Mouse (Mus musculus) stomach, postnatal 0 days (tissue): ENCODE data around the gene Ccdc36. TPM values are rescaled to one million over a fixed set of nuclear protein-coding genes. Genes with fewer than 3 reads are reported as not detected.

ENCODE experiments used
- ATAC-seq: fragments of 200-750 bp; cut with Nextera tagmentation; 2 replicates; pipeline ENCODE4 v1.8.0; 2017; ENCODE audit not compliant: low FRiP score, low TSS enrichment
- DNase-seq: peaks from one replicate; pipeline ENCODE4 v3.0.0-alpha.2; 2016; ENCODE audit warnings: low spot score
- H3K27ac ChIP-seq: fragments of 300-500 bp; sonication (generic); replicated peaks from 2 replicates; pipeline ENCODE4 v1.5.1; 2014; ENCODE audit warnings: mild to moderate bottlenecking, control low read depth
- H3K27me3 ChIP-seq: fragments of 300-500 bp; sonication (generic); 2 replicates; pipeline ENCODE4 v1.6.1; 2014; ENCODE audit warnings: low read length; ENCODE audit not compliant: control insufficient read depth, insufficient read depth
- H3K36me3 ChIP-seq: fragments of 300-500 bp; sonication (generic); 2 replicates; pipeline ENCODE4 v1.6.1; 2014; ENCODE audit warnings: low read length, mixed read lengths; ENCODE audit not compliant: control insufficient read depth, insufficient read depth
- H3K4me1 ChIP-seq: fragments of 300-500 bp; sonication (generic); replicated peaks from 2 replicates; pipeline ENCODE4 v1.6.1; 2014; ENCODE audit warnings: antibody characterized with exemption; ENCODE audit not compliant: control insufficient read depth, insufficient read depth
- H3K4me2 ChIP-seq: fragments of 300-500 bp; sonication (generic); replicated peaks from 2 replicates; pipeline ENCODE4 v1.6.1; 2014; ENCODE audit warnings: low read depth, mild to moderate bottlenecking, control low read depth, moderate library complexity
- H3K4me3 ChIP-seq: fragments of 300-500 bp; sonication (generic); 2 replicates; pipeline ENCODE4 v1.5.1; 2014; ENCODE audit warnings: low read depth, low read length, control low read depth
- H3K9ac ChIP-seq: fragments of 300-500 bp; sonication (generic); 2 replicates; pipeline ENCODE4 v1.6.1; 2014; ENCODE audit warnings: mild to moderate bottlenecking, low read length, control low read depth, mixed read lengths
- H3K9me3 ChIP-seq: fragments of 300-500 bp; sonication (generic); 2 replicates; pipeline ENCODE4 v1.6.1; 2016; ENCODE audit warnings: low read length; ENCODE audit not compliant: control insufficient read depth
- CTCF ChIP-seq: IDR thresholded peaks from 2 replicates; pipeline ENCODE4 v1.5.1; 2016; ENCODE audit warnings: antibody characterized with exemption, low read depth, mild to moderate bottlenecking, moderate library complexity
- EP300 ChIP-seq: optimal IDR thresholded peaks from 2 replicates; pipeline ENCODE3; 2016; ENCODE audit warnings: antibody characterized with exemption
- WGBS: fragments of 180-500 bp; shearing (Covaris S2); extraction: QIAGEN DNeasy Blood & Tissue Kit; methylation state at CpG from one replicate; pipeline ENCODE4 v1.1.7; 2014; 5-methylcytosine and 5-hydroxymethylcytosine counted together
- polyA plus RNA-seq: library from polyadenylated mRNA; unstranded; fragments of >200 nt; fragmentation: Nextera tagmentation; extraction: Ambion mirVana; gene quantifications from 2 replicates; pipeline ENCODE4 v1.2.1, GENCODE M21; 2015

Ccdc36 gene
- polyA plus RNA-seq, 1 experiment from 2014 or later: 0.41 TPM

DNA sequence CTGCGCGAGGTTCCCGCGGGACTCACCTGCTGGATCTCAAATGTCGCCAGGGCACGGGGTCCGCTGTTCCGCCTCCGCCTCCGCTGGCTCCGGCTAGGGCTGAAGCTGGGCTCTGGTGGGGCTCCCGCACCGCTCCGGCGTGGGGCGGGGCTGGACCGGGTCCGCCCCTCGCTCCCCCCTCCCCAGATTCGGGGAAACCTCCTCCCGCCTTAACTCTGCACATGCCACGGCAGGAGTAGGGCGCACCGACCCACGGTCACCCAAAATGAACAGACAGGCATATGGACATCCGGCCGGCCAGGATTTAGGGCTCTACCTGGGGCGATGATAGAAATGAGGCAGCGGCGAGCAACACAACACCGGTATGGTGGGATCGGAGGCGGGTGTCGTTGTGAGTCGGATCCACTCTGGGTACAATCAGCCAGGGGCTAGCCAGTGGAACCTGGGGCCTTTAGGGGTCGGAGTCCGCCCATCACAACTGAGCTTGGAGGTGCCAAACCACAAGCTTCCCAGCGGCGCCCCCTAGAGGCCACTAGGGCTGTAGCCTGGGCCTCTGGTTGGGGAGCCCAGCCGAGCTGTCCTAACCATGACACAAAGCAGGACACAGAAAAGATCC, 24.1 kb upstream of the Ccdc36 start:
- peak overlapping the region; percentile 81 for H3K27ac ChIP-seq
- peak overlapping the region; percentile 69 for H3K9ac ChIP-seq
- TF ChIP-seq EP300 (no peak), CTCF (peak; percentile 93)
- DNase-seq (peak; percentile 91), ATAC-seq (peak; percentile 84)
- H3K4me1 ChIP-seq: 0 out of 2 replicates have a peak, but pooled peaks cover 2% of the 10 kb centered on the region
- no peaks in the 10 kb centered on the region for H3K9me3 ChIP-seq
- H3K4me2 ChIP-seq: peak overlapping the region; percentile 90
- H3K27me3 ChIP-seq: no peaks in the 10 kb centered on the region
- under 1% methylated on average over 40 of the region's 40 CpGs for WGBS
- H3K36me3 ChIP-seq: no peaks in the 10 kb centered on the region
- H3K4me3 ChIP-seq: peak overlapping the region; percentile 61

DNA sequence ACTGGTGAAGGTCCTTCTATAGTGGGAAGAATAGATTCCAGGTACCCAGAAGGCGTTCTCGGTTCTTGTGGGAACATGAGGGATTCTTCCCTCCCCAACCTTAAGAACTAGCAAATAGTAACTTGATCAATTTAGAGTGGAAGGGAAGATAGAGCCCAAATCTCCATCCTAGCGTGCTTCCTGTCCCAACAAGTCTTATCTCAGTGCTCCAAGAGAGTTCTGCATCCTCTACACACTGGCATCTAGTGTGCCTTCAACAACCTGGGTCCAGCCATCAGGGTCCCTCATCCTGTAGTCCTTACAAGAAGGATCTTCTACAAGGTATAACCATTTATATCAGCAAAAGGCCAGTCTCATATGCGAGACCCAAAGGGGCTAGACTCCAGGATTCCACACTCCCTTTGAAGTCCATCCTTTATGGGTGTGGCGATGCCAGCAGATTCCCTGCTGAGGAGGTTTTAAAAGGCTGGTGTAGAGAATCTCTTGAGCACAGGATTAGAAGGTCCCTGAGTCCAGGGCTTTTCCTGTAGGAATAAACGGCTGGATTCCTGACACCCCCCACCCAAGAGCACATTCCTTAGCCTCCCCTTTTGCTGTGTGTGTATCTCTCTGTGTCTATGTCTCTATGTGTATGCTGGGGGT, 23.4 kb upstream of the Ccdc36 start:
- TF ChIP-seq EP300: no peak
- TF ChIP-seq CTCF: no peak
- H3K27ac ChIP-seq: peak overlapping the region; percentile 78; the same call in 1 of the 2 replicates
- peak overlapping the region; percentile 69 for H3K9ac ChIP-seq
- peak overlapping the region; percentile 90 for H3K4me2 ChIP-seq
- DNase-seq (no peak), ATAC-seq (no peak)
- 47% methylated on average over 6 of the region's 6 CpGs for WGBS
- peak overlapping the region; percentile 61 for H3K4me3 ChIP-seq
- H3K27me3 ChIP-seq: no peaks in the 10 kb centered on the region
- no peaks in the 10 kb centered on the region for H3K9me3 ChIP-seq
- 0 out of 2 replicates have a peak, but pooled peaks cover 2% of the 10 kb centered on the region for H3K4me1 ChIP-seq
- H3K36me3 ChIP-seq: no peaks in the 10 kb centered on the region

DNA sequence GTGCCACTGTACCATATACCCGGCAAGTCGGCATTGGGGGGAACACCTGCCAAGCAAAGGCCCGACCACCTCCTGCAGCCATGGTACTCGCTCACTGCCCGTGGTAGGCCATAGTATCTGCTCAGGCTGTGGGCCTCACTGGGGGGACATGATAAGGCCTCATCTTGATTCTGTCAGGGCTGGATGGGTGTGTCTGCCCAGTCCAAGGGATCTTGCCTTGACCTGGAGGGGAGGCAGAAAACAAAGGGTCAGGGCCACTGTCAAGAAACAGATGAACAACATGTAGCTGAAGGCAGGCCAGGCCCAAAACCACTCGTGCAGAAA, 22.8 kb upstream of the Ccdc36 start:
- H3K27me3 ChIP-seq: no peaks in the 10 kb centered on the region
- DNase-seq (no peak), ATAC-seq (no peak)
- H3K9me3 ChIP-seq: no peaks in the 10 kb centered on the region
- no peaks in the 10 kb centered on the region for H3K36me3 ChIP-seq
- H3K4me2 ChIP-seq: peak overlapping the region; percentile 90
- H3K4me3 ChIP-seq: peak overlapping the region; percentile 61
- no peak for TF ChIP-seq EP300
- TF ChIP-seq CTCF: no peak
- H3K9ac ChIP-seq: peak overlapping the region; percentile 69
- 0 out of 2 replicates have a peak, but pooled peaks cover 2% of the 10 kb centered on the region for H3K4me1 ChIP-seq
- 60% methylated on average over 6 of the region's 6 CpGs for WGBS
- peak overlapping the region; percentile 37 for H3K27ac ChIP-seq

DNA sequence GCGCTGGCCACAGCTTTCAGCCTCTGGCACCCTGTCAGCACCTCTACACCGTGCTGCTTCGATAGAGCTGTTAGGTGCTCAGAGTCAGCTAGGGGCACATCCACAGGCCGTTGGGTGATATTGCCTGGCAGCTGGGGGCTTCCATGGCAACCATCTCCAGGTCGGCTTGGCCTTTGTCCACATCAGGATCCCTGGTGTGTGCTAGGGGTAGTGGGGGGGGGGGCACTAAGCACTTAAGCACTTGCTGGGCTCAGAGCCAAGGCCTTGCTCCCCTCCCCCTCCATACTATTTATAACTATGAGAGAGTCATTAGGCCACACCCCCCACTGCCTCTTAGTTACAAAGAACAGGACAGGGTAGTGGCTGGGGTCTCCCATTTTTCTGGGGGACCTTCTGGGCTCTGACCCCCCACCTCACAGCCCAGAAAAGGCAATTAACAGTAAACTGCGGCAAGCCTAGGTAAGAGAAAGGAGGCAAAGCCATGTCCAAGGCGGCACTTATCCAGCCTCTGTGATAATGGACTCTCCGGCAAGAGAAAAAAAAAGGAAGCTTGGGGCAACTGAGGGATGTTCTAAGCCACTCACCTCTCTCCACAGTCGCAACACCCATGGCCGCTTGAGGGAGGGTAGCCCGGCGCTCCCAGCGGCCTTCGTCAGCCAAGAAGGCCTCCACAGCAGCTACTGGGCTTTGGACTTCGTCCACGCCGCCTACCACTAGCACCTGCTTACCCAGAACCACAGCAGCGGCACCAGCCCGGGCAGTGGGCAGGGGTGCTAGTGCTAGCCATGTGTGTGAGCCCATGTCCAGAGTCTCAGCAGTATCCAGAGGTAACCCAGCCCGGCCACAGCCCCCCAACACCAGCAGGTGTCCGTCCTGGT, 22.2 kb upstream of the Ccdc36 start:
- peak; percentile 13; the same call in 1 of the 2 replicates for ATAC-seq
- Histone ChIP-seq H3K4me3 (peak overlapping the region; percentile 61), H3K4me2 (peak overlapping the region; percentile 90), H3K36me3 (no peaks in the 10 kb centered on the region), H3K9me3 (no peaks in the 10 kb centered on the region), H3K27me3 (no peaks in the 10 kb centered on the region), H3K9ac (peak overlapping the region; percentile 38), H3K27ac (peak overlapping the region; percentile 37), H3K4me1 (0 out of 2 replicates have a peak, but pooled peaks cover 2% of the 10 kb centered on the region)
- TF ChIP-seq EP300: no peak
- TF ChIP-seq CTCF: no peak
- WGBS: 52% methylated on average over 20 of the region's 21 CpGs
- DNase-seq: peak; percentile 58

DNA sequence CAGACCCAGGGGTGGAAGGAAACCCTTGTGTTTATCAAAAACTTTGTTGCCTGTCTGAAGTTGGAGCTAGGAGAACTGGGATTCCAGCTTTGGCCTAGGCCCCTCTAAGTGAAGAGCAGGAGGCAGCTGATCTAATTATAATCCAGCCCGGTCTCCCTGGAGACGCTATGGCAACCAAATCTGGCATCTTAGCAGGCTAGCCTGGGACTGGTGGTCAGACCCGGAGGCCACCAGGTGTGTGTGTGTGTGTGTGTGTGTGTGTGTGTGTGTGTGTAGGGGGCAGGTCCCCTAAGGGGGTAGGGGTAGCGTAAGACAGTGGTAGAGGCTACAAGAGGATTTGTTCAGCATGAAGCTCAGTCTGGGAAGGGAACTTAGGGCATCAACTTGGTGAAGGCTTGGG, 21.6 kb upstream of the Ccdc36 start:
- no peak overlapping the region for H3K4me3 ChIP-seq
- H3K36me3 ChIP-seq: no peaks in the 10 kb centered on the region
- no peaks in the 10 kb centered on the region for H3K27me3 ChIP-seq
- DNase-seq (no peak), ATAC-seq (no peak)
- H3K4me1 ChIP-seq: 0 out of 2 replicates have a peak, but pooled peaks cover 2% of the 10 kb centered on the region
- 51% methylated on average over 4 of the region's 4 CpGs for WGBS
- H3K9ac ChIP-seq: no peak overlapping the region
- no peaks in the 10 kb centered on the region for H3K9me3 ChIP-seq
- TF ChIP-seq CTCF (no peak), EP300 (no peak)
- 0 out of 2 replicates have a peak overlapping the region, but pooled peaks have one; percentile 35 for H3K27ac ChIP-seq
- peak overlapping the region; percentile 90; the same call in 1 of the 2 replicates for H3K4me2 ChIP-seq
